Mouse (Mus musculus) monocyte, adult 2 months (primary cell): ENCODE results near the gene Acot8.
"Not testable (repeated sequence)": the region's sequence is repeated elsewhere in the genome, so short reads cannot be mapped to it uniquely, and the experiment has no call there.

Experiments used
- DNase-seq, 2 experiments: peaks; one replicate each; pipeline ENCODE4 v3.0.0; 2022; ENCODE audit warnings: low spot score in 2 of 2, low read depth in 1 of 2

Acot8 gene

DNA sequence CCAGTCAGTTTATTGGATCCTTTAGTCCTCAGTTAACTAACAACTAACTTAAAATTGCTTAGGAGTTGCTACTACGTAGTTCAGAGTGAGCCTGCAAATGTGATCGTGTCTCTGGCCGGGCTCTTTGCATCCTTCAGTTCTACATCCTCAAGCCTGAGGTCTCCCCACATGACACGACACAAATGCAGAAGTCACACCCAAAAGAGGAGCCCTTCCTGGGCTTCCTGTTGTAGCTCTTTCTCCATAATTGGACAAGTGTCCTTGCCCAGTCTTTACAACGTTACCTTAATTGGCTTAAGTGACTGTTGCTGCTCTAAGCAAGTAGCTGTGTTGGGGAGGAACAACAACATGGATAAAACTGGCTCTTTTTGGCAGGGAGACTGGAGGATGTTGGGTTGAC lies 10.7 kb upstream of the Acot8 start:
- peak in 1 of 2 experiments; percentile 31 for DNase-seq

DNA sequence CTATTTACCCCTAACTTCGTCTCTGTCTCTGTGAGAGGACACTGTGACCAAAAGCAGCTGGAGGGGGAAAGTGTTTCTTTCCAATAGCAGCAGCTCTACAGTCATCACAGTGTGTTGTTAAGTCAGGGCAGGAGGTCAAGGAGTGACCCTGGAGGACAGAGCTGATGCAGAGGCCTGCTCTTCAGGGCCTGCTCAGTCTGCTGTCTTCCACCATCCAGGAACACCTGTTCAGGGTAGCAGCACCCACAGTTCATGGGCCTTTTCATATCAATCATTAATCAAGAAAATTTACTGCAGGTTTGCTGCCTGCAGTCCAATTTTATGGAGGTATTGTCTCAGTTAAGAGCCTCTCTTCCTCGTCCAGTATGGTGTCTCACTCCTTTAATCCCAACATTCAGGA lies 8.9 kb upstream of the Acot8 start:
- DNase-seq = no peak

DNA sequence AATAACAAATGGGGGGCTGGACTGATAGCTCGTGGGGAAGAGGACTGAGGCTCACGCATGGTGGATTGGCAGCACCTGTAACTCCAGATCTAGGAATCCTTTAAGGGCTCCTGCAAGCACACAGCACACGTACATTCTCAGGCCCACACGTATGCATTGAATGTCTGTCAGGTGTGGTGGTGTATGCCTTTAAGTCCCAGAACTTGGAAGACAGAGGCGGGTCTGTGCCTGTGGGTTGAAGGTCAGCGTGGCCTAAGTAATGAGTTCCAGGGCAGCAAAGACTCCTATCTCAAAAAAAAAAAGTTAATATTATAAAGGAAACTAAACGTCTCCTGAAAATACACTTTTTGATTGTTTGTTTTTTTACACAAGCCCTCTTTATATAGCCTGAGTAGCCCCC lies 1.9 kb upstream of the Acot8 start:
- no peak for DNase-seq

DNA sequence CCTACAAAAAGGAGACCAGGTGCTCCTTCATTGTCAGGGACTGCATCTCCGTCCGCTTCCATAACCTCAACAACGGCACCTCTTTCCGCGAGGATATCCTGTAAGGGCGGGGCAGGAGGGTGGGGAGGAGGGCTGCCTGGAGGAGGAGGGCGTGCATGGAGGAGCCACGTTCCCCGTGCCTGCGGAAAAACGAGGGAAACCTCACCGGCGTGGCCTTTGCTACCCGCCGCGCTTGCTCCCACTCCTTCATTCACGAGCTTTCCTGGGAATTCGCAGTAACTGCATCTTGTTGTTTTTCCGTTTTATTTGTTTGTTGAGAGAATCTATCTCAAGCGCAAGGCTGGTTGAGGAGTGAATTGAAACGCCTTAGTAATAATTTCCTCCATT lies 643 bp upstream of the Acot8 start:
- no peak for DNase-seq

DNA sequence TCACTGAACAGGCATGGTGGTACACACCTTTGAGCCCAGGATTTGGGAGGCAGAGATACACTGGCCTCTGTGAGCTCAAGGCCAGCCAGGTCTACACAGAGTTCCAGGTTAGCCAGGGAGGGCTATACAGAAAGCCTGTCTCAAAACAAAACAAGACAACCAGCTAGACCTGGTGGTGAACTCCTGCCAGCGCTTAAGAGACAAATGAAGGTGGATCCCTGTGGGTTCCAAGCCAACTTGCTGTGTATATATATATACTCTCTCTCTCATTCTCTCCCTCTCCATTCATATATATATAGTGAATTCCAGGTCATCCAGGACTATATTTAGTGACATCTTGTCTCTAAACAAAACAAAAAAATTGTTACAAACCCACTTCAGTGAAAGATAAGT lies 765 bp downstream of the Acot8 start:
- no peak for DNase-seq

DNA sequence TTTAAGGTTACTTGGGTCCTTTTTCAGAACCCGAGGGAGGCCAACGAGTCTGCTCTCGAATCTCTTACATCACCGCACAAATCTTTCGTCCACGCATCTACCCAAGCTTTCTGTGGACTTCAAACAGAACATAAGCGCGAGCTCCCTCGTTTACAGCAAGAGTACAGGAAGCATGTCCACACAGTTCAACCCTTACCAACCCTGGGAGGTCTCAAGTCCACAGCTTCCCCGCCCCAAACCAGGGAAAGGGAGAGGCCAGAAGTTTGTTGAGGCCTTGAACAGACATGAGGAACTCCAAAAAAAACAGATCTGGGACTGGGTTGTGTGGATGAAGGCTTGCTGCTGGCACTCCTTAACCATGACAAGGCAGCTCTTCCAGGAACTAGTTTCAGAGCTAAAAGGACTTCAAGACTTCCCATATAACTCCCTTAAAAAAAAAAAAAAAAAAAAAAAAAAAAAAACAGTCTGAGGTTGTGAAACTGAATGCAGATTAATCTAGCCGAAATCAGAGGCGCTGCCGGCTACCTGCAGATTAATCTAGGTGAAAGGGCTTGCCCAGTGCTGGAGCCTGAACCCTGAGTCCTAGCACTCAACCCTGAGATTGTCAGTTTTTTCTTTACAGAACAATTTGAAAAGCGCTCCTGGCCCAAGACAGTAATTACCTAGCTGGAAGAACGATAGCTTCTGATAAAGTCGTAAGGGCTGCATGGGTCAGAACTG lies 1.3 kb downstream of the Acot8 start:
- DNase-seq = no peak

DNA sequence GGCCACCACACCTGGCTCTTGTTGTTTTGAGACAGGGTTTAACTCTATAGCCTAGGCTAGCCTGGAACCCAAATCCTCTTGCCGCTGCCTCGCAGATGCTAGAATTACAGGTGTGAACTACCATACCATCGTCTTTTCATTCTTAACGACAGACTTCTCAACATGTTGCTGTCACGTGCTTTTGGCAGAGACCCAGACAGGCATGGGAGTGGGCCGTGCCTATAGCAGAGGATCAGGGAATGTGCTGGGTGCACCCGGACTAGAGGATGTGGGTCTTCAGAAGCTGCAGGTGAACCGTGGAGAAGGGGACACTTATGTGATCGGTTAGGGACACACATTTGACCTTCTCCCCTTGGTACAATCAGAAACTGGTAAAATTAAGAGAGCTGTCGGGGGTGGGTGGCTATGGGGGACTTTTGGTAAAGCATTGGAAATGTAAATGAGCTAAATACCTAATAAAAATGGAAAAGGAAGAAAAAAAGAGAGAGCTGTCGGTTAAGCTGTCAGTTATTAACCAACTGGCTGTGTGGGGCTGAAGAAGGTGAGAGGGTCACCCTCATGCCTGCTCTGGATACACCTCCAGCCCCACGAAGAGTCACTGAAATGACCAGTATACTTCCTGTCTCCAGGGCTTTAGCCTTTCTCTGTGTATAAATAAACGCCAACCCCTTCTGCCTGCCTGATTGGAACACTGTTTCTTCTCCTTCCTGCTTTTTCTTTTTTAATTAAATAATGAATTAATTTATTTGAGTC lies 4.3 kb downstream of the Acot8 start:
- no peak for DNase-seq

DNA sequence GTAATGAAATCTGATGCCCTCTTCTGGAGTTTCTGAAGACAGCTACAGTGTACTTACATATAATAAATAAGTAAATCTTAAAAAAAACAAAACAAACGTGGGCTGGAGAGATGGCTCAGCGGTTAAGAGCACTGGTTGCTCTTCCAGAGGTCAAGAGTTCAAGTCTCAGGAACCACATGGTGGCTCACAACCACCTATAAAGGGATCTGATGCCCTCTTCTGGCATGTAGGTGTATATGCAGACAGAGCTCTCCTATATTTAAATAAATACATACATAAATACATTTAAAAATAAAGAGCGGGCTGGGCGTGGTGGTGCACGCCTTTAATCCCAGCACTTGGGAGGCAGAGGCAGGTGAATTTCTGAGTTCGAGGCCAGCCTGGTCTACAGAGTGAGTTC lies 6.1 kb downstream of the Acot8 start:
- DNase-seq = not testable (repeated sequence)

DNA sequence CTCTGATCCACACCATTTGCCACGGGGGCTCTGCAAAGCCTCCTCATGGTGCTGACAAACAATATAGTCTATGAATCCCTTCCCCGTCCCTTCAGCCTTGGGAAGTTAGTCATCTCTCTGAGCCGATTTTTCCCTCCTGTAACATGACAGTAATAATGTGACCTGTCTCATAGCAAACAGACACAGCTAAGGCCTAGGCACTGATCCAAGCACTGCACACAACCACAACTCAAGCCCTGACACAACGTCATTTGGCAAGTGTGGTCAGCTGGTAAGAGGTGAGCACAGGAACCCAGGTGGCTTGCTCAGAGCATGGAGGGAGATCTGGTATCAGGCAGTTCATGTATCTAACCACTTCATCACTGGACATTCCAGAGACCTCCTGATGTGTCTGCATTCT lies 8.8 kb downstream of the Acot8 start:
- no peak for DNase-seq

DNA sequence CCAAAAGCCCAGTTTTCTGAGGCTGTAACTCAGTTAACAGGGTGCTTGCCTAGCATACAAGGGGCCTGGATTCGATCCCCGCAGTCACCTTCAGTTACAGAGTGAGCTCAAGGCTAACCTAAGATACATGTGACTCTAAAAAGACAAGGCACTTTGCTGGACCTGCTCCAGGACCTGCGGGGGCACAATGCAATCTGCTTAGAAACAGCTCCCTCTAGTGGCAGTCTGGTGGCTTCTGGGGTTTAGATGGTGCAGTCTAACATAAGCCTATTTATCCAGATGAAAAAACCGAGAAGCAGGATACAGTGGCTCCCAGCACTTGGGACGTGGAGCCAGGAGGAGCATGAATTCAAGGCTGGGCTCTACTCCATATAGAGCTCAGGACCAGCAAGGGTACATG lies 10.4 kb downstream of the Acot8 start:
- DNase-seq = peak in 1 of 2 experiments; percentile 49

DNA sequence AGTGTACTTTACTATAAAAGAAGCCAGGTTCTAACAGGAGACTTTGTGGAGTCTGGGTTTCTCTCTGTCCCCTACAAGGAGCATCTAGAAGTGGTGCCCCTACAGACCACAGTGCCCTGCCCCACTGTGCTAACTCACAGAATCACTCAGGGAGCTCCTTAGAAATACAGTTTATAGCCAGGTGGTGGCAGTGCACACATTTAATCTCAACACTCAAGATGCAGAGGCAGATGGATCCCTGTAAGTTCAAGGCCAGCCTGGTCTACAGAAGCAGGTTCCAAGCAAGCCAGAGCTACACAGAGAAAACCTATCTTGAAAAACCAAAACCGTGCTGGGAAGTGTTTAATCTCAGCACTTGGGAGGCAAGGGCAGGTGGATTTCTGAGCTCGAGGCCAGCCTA lies 10.9 kb downstream of the Acot8 start:
- DNase-seq = no peak

DNA sequence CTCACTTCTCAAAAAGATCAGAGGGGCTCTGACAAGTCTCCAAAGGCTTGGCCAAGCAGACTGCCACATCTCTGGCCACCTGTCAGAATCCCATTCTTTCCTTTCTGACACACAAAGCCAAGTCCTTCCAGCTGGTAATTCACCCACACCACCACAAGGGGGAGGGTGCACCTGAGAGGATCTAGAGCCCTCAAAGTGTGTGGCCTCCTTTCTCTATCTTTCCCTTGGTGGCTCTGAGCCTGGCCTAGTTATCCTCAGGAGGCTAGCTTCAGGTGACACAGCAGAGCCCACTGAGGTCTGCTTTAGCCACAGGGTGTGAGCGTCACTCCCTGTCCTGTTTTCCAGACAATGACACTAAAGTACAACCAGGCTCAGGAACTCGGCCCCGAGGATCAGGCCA lies 11.4 kb downstream of the Acot8 start:
- no peak for DNase-seq

DNA sequence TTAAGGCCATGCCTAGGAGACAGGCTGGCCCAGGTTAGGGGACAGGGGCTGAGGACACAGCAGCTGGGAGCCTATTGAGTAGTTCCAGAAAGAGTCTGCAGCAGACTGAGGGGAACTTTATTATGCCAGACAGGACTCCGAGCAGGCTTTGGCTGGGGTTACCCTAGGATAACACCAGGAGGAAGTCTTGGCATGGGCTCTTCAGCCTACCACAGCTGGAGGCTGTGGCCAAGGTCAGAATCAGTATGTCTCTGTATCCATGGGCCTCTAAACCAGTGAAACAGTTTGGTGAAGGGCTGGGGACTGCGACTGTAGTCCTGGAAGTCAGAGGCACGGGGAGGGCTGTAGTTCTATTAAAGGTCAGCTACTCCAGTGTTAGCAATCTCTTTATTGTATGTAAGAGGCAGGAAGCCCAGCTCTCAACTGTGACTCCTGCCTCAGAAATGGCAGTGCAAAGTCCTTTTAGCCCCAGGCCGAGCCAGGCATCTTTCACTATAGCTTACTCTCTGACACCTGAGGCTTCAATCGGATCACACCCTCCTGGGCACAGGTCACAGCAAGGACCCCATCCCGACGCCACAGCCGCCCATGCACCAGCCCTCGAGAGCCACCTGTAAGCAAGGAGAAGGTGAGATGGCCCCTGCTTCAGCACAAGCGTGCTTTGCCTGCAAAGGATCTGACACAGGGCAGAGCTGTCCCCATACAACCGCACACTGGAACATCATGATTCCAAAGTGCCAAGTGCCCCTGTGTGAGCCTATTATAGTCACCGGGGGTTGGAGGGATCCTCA lies 12.1 kb downstream of the Acot8 start:
- DNase-seq = no peak

DNA sequence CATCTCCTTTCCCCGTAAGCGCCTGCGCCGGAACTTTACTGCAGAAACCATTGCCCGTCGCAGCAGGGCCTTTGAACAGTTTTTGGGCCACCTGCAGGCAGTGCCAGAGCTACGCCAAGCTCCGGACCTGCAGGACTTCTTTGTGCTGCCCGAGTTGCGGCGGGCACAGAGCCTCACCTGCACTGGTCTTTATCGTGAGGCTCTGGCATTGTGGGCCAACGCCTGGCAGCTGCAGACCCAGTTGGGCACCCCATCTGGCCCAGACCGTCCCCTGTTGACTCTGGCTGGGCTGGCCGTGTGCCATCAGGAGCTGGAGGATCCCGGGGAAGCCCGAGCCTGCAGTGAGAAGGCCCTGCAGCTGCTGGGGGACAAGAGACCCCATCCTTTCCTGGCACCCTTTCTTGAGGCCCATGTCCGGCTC lies 12.8 kb downstream of the Acot8 start:
- no peak for DNase-seq

DNA sequence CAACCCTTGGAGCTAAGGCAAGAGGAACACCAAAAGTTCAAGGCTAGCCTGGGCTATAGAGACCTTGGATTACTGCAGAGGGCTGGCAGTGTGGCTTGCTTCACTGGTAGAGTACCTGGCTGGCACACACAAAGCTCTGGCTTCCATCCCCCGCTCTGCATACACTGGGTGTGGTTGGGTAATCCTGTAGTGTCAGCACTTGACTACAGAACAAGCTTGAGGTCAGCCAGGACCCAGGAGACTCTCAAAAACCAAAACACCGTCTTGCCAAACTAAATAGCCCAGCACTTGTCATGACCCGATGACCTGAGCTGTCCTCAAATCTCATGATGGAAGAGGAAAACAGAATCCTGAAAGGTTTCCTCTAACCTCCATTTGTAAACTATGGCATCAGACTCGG lies 14.2 kb downstream of the Acot8 start:
- no peak for DNase-seq

DNA sequence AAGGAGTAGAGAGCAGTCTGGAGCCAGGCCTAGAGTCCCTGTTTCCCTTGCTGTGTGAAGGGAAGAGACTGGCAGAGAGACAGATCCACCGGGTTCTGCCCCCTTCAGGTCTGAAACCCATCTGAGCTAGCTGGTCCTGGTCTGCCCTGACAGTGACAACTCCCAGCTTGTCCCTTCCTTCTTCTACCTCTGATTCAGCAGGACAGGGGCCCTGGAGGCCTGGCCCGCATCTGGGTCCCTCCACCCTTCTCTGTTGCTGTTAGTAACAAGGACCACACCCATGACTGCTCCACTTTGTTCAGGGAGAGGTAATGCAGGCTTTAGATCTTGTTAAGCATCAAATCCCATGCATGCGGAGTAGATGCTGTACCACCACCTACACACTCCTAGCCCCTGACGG lies 16.3 kb downstream of the Acot8 start:
- no peak for DNase-seq

DNA sequence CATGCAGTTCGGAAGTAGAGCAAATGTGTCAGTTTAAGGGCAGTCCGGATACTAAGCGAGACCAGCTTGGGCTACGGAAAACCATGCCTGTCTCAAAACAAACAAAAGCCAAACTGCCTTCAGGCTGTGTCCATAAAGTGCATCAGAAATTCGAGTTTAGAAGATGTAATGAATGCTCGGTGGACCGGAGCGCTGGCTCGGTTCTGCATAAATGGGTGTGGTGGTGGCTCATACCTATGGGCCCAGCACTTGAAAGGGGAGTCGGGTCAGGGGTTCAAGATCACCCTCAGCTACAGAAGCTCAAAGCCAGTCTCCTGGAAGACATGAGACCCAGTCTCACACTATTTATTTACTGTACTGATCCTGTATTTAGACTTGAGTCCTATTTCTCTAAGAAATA lies 16.9 kb downstream of the Acot8 start:
- DNase-seq = no peak

DNA sequence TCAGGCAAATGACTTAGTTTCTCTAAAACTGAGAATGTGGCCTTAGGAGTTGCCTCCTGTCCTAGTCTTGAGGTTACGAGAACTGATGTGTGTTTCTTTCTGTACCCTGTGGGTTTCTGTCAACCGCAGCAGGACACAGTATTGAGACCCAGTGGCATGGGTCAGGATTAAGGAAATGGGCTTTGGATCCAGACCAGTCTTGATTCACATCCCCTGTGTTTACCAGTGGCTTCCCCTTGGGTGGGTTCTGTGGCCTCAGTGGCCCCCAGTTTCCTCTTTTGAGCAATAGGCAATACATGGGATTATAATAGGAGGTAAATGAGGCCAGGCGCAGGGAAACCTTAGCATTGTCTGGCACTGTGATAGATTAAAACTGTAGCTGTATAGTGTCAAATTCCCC lies 17.6 kb downstream of the Acot8 start:
- no peak for DNase-seq

DNA sequence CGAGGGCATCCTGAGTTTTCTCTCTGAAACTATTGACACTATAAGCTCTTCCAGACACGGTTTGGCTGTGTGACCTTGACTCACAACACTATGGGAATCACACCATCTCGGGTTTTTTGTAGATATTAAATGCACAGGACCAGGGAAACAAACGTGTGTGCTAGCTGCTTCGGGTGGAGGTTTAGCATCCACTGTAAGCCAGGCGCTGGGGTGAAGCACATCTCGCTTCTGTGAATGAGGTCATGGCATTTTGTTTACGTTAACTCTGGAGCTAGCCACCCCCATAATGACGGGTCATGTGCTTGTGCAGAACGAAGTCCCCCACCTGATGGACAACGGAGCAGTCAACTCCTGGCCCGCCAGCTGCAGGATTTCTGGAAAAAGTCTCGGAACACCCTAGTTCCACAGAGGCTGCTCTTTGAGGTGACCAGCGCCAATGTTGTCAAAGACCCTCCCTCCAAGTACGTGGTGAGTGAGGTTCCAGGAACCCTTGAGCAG lies 18.2 kb downstream of the Acot8 start:
- no peak for DNase-seq

DNA sequence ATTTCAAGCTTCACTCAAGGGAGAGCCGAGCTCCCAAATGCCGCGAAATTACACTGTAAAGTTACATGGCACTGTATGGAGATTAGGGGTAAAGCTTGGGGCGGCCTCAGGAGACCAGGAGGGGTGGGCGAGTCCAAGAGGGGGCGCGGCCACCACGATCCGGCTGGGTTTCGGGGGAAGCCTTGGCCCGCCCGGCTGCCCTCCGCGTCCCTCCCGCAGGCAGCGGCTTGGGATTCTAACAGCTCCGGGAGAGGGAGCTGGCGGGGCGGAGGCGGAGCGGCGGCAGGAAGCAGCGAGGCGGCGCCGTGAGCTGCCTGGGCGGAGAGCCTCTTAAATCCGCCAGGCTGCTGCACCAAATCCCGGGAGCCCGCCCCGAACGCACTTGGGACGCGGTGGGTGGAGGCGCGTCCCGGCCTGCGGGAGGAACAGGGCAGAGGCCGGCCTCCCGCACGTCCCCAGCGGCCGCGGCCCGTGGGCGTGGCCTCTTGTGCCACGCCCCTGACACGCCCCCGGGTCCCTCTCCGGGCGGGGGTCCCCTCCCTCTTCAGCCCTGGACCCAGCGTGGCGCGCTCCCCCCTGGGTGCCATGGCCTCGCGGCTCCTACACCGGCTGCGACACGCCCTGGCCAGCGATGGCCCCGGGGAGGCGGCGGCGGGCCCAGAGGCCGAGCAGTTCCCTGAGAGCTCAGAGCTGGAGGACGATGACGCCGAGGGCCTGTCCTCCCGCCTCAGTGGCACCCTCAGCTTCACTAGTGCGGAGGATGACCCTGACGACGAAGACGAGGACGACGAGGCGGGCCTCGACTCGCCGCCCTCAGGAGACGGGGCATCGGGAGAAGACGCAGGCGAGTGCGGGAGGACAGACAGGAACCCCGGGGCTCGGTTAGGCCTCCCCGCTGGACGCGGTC lies 18.9 kb downstream of the Acot8 start, which contains the start of gene Snx21:
Gene Snx21, plus strand, starts transcription at position 343 of the 907 bp plus-strand sequence.
- peak in 1 of 2 experiments; percentile 47 for DNase-seq
